Mouse (Mus musculus): ENCODE measurements at regions not wholly inside any gene's neighbourhood (a gene's known extent, or its start where the extent isn't known, plus 50 kb on each side); places are given as distances from the start of the nearest gene placed in this dataset.

- no peak for TF ChIP-seq CTCF (conservative IDR thresholded peaks at IDR 0.05 in 1 of 2, IDR thresholded peaks at IDR 0.05 in 1 of 2; ENCODE audit: low read depth in 2 of 2, low read length in 2 of 2)
- no peak for TF ChIP-seq POLR2A (IDR thresholded peaks at IDR 0.05; ENCODE audit: low read depth, low read length)
- no peak for TF ChIP-seq E2F4 (IDR thresholded peaks at IDR 0.05; ENCODE audit: insufficient replicate concordance, low read depth, low read length)
- TF ChIP-seq USF2 (conservative IDR thresholded peaks at IDR 0.05; ENCODE audit: low read depth, low read length): no peak
- no peak for TF ChIP-seq JUND (conservative IDR thresholded peaks at IDR 0.05; ENCODE audit: low read depth, low read length)
- no peak for TF ChIP-seq EP300 (IDR thresholded peaks at IDR 0.05; ENCODE audit: low read length)
Observed at GRCm38 (mm10) chr11:19838932-19839331, 85.2 kb upstream of the Spred2 start.
